Mouse (Mus musculus): ENCODE measurements around the gene Nnmt. TPM values are rescaled to one million over a fixed set of nuclear protein-coding genes. Genes with fewer than 3 reads are reported as not detected.

Gene Nnmt
- polyA plus RNA-seq, 1 experiment = 6.7 TPM

DNA sequence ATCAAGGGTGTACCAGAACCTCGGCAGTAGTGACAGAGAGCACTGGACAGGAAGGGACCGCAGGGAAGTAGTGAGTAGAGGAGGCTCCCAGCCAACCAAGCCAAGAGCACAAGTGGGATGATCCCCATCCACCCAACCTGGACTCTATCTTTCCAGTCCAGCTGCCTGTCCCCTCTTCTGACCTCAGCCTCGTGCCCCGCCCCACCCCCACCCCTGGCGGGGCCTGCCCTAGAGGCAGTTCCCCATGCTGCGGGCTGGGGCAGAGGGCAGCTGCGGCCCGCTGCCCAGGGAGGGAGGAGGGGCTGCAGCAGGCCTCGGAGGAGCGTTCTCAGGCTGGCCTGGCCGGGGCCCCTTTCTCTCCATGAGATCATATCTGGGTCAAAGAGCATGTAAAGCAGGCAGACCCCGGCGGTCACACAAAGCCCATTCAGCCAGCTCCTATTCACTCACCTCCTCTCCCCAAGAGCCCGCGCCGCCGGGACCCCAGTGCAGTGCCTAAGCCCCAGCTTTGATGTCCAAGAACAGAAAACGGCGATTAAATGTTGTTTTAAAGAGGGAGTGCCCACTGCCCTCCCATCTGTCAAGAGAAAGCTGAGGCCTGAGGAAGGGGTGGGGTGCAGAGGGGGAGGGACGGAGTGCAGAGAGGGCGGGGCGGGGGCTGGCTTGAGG, 44.3 kb upstream of the Nnmt start:
- Histone ChIP-seq H3K36me3 (ENCODE audit: control insufficient read depth, insufficient read depth, low read length) (no peaks in the 10 kb centered on the region), H3K4me3 (ENCODE audit: control insufficient read depth, low read depth, low read length) (no peak overlapping the region; the same call in 1 of the 2 replicates), H3K27ac (ENCODE audit: control insufficient read depth, insufficient read depth, low read depth, low read length) (no peak overlapping the region), H3K27me3 (ENCODE audit: control insufficient read depth, insufficient read depth, low read length) (no peaks in the 10 kb centered on the region), H3K4me1 (ENCODE audit: control insufficient read depth, insufficient read depth, low read length) (peaks cover 17% of the 10 kb centered on the region)
- TF ChIP-seq POLR2A (IDR thresholded peaks at IDR 0.05; ENCODE audit: control insufficient read depth, low read depth, low read length) = no peak
- TF ChIP-seq CTCF (IDR thresholded peaks at IDR 0.05; ENCODE audit: control insufficient read depth, insufficient read depth, insufficient replicate concordance, low read depth, low read length) = no peak

DNA sequence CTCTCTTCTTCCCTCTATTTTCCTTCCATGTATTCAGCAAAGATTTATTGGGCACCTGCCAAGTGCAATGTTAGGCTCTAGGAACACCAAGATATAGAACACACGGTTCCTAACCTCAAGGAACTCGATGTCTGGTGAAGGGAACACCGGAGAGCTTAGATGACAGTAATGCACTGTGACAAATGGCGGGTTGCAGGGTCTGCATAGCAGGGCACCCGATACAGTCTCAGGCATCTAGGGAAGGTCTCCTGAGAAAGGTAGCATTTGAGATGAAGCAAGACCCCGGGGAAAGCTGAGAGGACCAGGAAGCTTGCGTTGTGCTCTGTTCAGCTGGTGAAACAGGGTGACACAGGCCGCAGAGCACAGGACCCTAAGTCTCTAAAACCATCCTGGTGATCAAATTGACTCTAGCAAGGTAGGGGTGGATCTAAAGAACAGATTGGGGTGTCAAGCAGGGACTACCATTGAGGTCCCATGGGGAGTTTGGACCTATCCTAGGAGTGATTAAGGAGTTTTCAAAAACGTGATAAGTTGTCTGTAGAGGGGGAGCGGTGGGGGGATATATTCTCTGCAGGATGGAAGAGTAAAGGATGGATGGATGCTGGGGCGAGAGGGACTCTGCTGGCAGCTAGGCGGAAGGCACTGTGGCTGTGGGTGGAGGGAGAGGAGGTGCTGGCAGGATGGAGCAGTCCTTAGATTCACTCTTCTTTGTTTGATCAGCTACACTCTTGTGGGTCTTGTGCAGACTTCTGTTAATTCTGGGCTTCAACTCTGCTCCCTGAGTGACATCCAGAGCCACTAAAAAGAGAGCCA, 43.5 kb upstream of the Nnmt start:
- Histone ChIP-seq H3K36me3 (ENCODE audit: control insufficient read depth, insufficient read depth, low read length) (no peaks in the 10 kb centered on the region), H3K4me1 (ENCODE audit: control insufficient read depth, insufficient read depth, low read length) (peaks cover 17% of the 10 kb centered on the region), H3K27ac (ENCODE audit: control insufficient read depth, insufficient read depth, low read depth, low read length) (no peak overlapping the region; the same call in 1 of the 2 replicates), H3K27me3 (ENCODE audit: control insufficient read depth, insufficient read depth, low read length) (no peaks in the 10 kb centered on the region), H3K4me3 (ENCODE audit: control insufficient read depth, low read depth, low read length) (no peak overlapping the region)
- TF ChIP-seq CTCF (IDR thresholded peaks at IDR 0.05; ENCODE audit: control insufficient read depth, insufficient read depth, insufficient replicate concordance, low read depth, low read length) (no peak), POLR2A (IDR thresholded peaks at IDR 0.05; ENCODE audit: control insufficient read depth, low read depth, low read length) (no peak)

DNA sequence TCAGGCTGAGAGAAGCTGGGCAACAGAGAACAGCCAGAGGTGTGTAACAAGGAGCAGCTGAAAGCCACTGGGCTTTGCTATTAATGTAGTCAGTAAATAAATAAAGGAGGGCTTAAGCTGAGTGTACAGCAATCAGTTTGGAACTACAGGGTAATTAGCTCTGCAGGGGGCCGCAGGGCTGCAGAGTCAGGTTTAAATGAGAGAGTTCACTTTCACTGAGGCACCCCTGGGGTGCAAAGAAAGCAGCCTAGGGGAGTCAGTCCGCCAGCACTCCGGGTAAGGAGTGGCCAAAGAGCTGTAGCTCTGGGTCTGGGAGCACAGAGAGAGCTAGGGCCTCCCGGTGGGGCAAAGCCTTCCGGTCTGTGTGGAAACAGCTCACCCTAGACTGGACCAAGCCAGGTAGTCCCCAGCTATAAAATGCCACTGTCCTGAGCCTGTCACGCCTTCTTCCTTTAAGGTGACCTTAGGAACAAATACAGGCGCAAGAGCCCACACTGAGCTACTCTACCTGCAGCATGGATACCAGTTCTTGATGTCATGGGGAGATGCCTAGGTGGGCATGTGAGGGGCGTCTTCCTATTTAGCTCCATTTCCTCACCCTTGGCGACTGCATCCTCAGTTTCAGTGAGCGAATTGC, 42.8 kb upstream of the Nnmt start:
- TF ChIP-seq CTCF (IDR thresholded peaks at IDR 0.05; ENCODE audit: control insufficient read depth, insufficient read depth, insufficient replicate concordance, low read depth, low read length) (no peak), POLR2A (IDR thresholded peaks at IDR 0.05; ENCODE audit: control insufficient read depth, low read depth, low read length) (no peak)
- H3K4me3 ChIP-seq (ENCODE audit: control insufficient read depth, low read depth, low read length) = no peak overlapping the region
- H3K36me3 ChIP-seq (ENCODE audit: control insufficient read depth, insufficient read depth, low read length) = no peaks in the 10 kb centered on the region
- H3K27me3 ChIP-seq (ENCODE audit: control insufficient read depth, insufficient read depth, low read length) = no peaks in the 10 kb centered on the region
- peaks cover 17% of the 10 kb centered on the region for H3K4me1 ChIP-seq (ENCODE audit: control insufficient read depth, insufficient read depth, low read length)
- no peak overlapping the region for H3K27ac ChIP-seq (ENCODE audit: control insufficient read depth, insufficient read depth, low read depth, low read length)

DNA sequence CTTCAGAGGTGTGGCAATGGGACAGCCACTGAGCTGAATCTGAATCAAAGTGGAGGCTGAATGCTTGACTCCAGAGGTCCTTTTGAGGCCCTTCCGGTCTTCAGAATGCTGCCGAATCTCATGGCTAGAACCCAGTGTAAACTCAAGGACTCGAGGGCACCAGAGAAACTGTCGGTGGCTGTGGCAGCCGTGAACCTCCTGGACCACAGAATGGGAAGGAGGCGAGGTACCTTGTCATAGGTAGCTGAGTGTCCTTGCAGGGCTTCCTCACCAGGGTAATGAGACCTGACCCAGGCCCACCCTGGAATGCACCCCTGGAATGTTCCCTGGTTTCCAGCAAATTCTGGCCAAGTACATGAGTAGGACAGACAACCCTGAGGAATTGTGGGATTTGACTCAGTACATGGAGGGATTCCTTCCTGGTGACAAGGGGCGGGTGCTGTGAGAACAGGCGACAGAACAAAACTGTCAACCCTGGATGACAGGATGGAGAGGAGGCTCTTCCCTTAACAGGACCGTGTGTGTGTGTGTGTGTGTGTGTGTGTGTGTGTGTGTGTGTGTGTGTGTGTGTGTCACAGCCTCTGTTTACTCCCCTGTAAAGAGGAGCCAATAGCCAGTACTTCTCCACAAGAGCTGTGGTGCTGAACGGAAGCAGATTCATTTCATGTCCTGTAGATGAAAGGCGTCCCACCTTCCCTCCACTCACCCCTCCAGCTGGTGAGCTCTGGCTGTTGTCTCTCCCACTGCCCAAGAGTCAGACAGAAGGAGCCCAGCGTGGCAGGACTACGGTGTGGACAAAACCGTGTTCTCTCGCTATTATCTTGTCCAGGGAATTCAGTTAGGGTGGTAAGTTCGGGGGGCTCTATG, 42.1 kb upstream of the Nnmt start:
- Histone ChIP-seq H3K4me3 (ENCODE audit: control insufficient read depth, low read depth, low read length) (no peak overlapping the region), H3K27ac (ENCODE audit: control insufficient read depth, insufficient read depth, low read depth, low read length) (no peak overlapping the region), H3K27me3 (ENCODE audit: control insufficient read depth, insufficient read depth, low read length) (no peaks in the 10 kb centered on the region), H3K4me1 (ENCODE audit: control insufficient read depth, insufficient read depth, low read length) (peaks cover 17% of the 10 kb centered on the region), H3K36me3 (ENCODE audit: control insufficient read depth, insufficient read depth, low read length) (no peaks in the 10 kb centered on the region)
- TF ChIP-seq CTCF (IDR thresholded peaks at IDR 0.05; ENCODE audit: control insufficient read depth, insufficient read depth, insufficient replicate concordance, low read depth, low read length) (no peak), POLR2A (IDR thresholded peaks at IDR 0.05; ENCODE audit: control insufficient read depth, low read depth, low read length) (no peak)

DNA sequence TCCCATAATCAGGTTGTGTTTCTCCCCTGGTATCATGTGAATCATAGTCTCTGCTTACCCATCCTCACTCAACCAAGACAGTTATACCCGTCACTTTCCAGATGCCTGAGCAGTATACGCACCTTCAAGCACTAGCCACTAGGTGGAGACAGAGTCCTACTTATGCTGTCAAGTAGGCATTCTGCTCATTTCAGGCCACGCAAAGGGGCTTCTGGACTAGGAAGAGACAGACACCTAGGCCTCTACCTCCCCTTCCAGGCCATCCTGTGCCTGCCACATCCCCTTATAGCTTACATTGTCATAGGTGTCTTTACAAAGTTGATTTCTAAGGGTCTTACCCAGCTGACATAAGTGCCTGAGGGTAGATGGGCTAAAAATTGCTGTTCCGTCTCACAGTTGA, 41.3 kb upstream of the Nnmt start:
- TF ChIP-seq POLR2A (IDR thresholded peaks at IDR 0.05; ENCODE audit: control insufficient read depth, low read depth, low read length) = no peak
- TF ChIP-seq CTCF (IDR thresholded peaks at IDR 0.05; ENCODE audit: control insufficient read depth, insufficient read depth, insufficient replicate concordance, low read depth, low read length) = peak; percentile 73; the same call in 1 of the 2 replicates
- no peak overlapping the region for H3K27ac ChIP-seq (ENCODE audit: control insufficient read depth, insufficient read depth, low read depth, low read length)
- H3K36me3 ChIP-seq (ENCODE audit: control insufficient read depth, insufficient read depth, low read length) = no peaks in the 10 kb centered on the region
- H3K4me1 ChIP-seq (ENCODE audit: control insufficient read depth, insufficient read depth, low read length) = peaks cover 17% of the 10 kb centered on the region
- H3K4me3 ChIP-seq (ENCODE audit: control insufficient read depth, low read depth, low read length) = no peak overlapping the region
- H3K27me3 ChIP-seq (ENCODE audit: control insufficient read depth, insufficient read depth, low read length) = no peaks in the 10 kb centered on the region

DNA sequence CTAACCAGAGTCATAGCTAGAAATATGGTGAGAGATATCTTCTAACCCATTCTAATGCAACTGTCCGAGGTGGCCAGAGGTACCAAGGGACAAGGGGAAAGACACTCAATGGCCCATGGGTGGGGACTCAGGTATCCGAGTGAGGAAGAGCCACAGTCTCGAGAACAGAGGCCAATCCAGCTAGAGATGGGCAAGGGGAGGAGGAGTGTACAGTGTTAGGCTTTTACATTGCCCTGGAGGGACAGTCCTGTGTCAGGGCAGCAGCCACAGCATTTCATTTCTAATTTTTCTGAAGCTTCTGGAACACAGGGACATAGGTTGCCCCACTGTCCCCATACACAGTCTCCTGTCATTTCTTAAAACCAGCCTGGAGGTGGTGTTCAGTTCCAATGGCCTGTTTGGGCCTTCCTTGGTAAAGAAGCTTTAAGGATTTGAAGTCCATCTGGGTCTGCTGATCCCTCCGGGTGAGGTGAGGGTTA, 40.7 kb upstream of the Nnmt start:
- Histone ChIP-seq H3K4me3 (ENCODE audit: control insufficient read depth, low read depth, low read length) (no peak overlapping the region), H3K4me1 (ENCODE audit: control insufficient read depth, insufficient read depth, low read length) (peaks cover 17% of the 10 kb centered on the region), H3K27me3 (ENCODE audit: control insufficient read depth, insufficient read depth, low read length) (no peaks in the 10 kb centered on the region), H3K36me3 (ENCODE audit: control insufficient read depth, insufficient read depth, low read length) (no peaks in the 10 kb centered on the region), H3K27ac (ENCODE audit: control insufficient read depth, insufficient read depth, low read depth, low read length) (no peak overlapping the region)
- no peak for TF ChIP-seq CTCF (IDR thresholded peaks at IDR 0.05; ENCODE audit: control insufficient read depth, insufficient read depth, insufficient replicate concordance, low read depth, low read length)
- no peak for TF ChIP-seq POLR2A (IDR thresholded peaks at IDR 0.05; ENCODE audit: control insufficient read depth, low read depth, low read length)

All from testis, adult 2 months (tissue).